Mouse (Mus musculus) erythroblast, embryonic 14.5 days (primary cell): ENCODE data around the gene Fgfr2. TPM values are rescaled to one million over a fixed set of nuclear protein-coding genes. Genes with fewer than 3 reads are reported as not detected.
A peak's percentile ranks its signal among the peaks of the same experiment; 100 is the strongest.

Source experiments
- H3K27me3 ChIP-seq: 2 replicates; pipeline ENCODE4 v1.6.1; 2012; ENCODE audit warnings: inconsistent platforms; ENCODE audit not compliant: control insufficient read depth
- H3K36me3 ChIP-seq: 2 replicates; pipeline ENCODE4 v1.6.1; 2012; ENCODE audit warnings: mild to moderate bottlenecking, inconsistent platforms; ENCODE audit not compliant: control insufficient read depth
- H3K4me1 ChIP-seq: 2 replicates; pipeline ENCODE4 v1.6.1; 2012; ENCODE audit warnings: inconsistent platforms; ENCODE audit not compliant: control insufficient read depth
- H3K4me3 ChIP-seq: replicated peaks from 2 replicates; pipeline ENCODE3; 2012; ENCODE audit warnings: moderate library complexity, mild to moderate bottlenecking, inconsistent platforms
- H3K9me3 ChIP-seq: 2 replicates; pipeline ENCODE4 v1.6.1; 2012; ENCODE audit warnings: low read length, inconsistent platforms, mixed read lengths; ENCODE audit not compliant: control insufficient read depth
- GATA1 ChIP-seq: IDR thresholded peaks from 2 replicates; pipeline ENCODE4 v1.6.1; 2012; ENCODE audit warnings: low read length, inconsistent platforms, mixed read lengths
- TAL1 ChIP-seq: IDR thresholded peaks from 3 replicates; pipeline ENCODE4 v1.6.1; 2012; ENCODE audit warnings: low read length, inconsistent platforms, mixed read lengths
- polyA plus RNA-seq: library from polyadenylated mRNA; stranded (reverse); fragments of >175 nt; gene quantifications from 2 replicates; pipeline ENCODE4 v1.2.3, GENCODE M21; 2012

Fgfr2 gene
- polyA plus RNA-seq, 1 experiment = not detected

GRCm38 (mm10) chr7:132558141-132558736 lies 564.9 kb downstream of the Fgfr2 start:
- peak; percentile 44; the same call in 2 of the 3 replicates for TF ChIP-seq TAL1
- no peak for TF ChIP-seq GATA1
- peaks cover 18% of the 10 kb centered on the region for H3K4me1 ChIP-seq
- no peaks in the 10 kb centered on the region for H3K9me3 ChIP-seq
- no peaks in the 10 kb centered on the region for H3K27me3 ChIP-seq
- peaks cover 73% of the 10 kb centered on the region for H3K36me3 ChIP-seq
- no peak overlapping the region for H3K4me3 ChIP-seq

DNA sequence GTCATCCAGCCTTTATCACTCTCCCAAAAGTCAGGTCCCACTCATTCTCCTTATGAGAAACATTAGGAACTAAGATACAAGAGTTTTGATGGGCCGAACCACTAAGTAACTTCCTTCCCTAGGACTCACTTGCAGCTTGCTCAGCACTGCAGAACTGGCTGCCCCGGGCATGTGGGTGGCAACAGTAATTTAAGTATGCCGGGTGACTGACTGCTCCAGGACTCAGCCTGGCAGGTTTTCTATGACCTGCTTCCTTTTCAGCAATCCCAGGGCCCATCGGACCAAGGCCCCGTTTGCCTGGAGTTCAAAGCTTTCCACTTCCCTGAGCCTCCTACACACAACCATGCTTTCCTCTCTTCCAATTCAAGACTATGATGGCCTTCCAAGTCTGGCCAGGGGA lies 566.6 kb downstream of the Fgfr2 start:
- H3K4me1 ChIP-seq = peaks cover 25% of the 10 kb centered on the region
- H3K4me3 ChIP-seq = no peak overlapping the region
- no peak for TF ChIP-seq TAL1
- no peak for TF ChIP-seq GATA1
- H3K9me3 ChIP-seq = no peaks in the 10 kb centered on the region
- H3K27me3 ChIP-seq = no peaks in the 10 kb centered on the region
- peaks cover 57% of the 10 kb centered on the region for H3K36me3 ChIP-seq

DNA sequence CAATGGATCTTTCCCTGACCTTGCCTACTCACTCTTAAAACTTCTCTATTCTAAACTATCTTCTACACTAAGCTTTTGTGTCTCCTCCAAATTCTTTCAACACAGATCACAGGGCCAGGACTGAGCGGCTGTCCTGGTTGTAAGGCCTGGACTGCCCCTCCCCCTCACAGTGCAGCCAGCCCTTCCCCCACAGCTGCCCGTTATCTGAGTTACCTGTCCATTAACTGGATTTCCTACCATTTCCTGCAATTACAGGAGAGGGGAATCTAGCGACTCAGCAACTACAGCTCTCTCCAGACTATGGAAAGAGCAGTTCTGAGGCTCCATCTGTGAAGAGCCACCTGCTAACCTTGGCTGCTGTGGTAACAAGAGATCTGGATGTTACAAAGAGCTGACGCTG lies 567.2 kb downstream of the Fgfr2 start:
- peaks cover 31% of the 10 kb centered on the region for H3K4me1 ChIP-seq
- no peaks in the 10 kb centered on the region for H3K27me3 ChIP-seq
- no peak for TF ChIP-seq TAL1
- no peak for TF ChIP-seq GATA1
- peaks cover 50% of the 10 kb centered on the region for H3K36me3 ChIP-seq
- H3K4me3 ChIP-seq = no peak overlapping the region
- no peaks in the 10 kb centered on the region for H3K9me3 ChIP-seq

GRCm38 (mm10) chr7:132554091-132554490 lies 569.1 kb downstream of the Fgfr2 start:
- peaks cover 32% of the 10 kb centered on the region for H3K36me3 ChIP-seq
- H3K4me1 ChIP-seq = peaks cover 27% of the 10 kb centered on the region
- H3K4me3 ChIP-seq = no peak overlapping the region
- H3K27me3 ChIP-seq = no peaks in the 10 kb centered on the region
- no peaks in the 10 kb centered on the region for H3K9me3 ChIP-seq
- TF ChIP-seq TAL1 (no peak), GATA1 (no peak)

- no peak for TF ChIP-seq TAL1
- no peak; the same call in 1 of the 2 replicates for TF ChIP-seq GATA1
- peaks cover 12% of the 10 kb centered on the region for H3K4me1 ChIP-seq
- peaks cover 6% of the 10 kb centered on the region for H3K36me3 ChIP-seq
These were observed 571.6 kb downstream of the Fgfr2 start for GRCm38 (mm10) chr7:132551351-132552126.

GRCm38 (mm10) chr7:132547126-132547525 lies 576.0 kb downstream of the Fgfr2 start:
- H3K27me3 ChIP-seq = peaks cover 13% of the 10 kb centered on the region
- H3K9me3 ChIP-seq = no peaks in the 10 kb centered on the region
- TF ChIP-seq TAL1 (no peak), GATA1 (no peak)
- H3K4me3 ChIP-seq = no peak overlapping the region
- no peaks in the 10 kb centered on the region for H3K36me3 ChIP-seq
- H3K4me1 ChIP-seq = peaks cover 10% of the 10 kb centered on the region

More at GRCm38 (mm10) chr7:132551351-132552126, 571.6 kb downstream of the Fgfr2 start:
- peak overlapping the region; percentile 63 for H3K4me3 ChIP-seq
- peaks cover 8% of the 10 kb centered on the region for H3K27me3 ChIP-seq
- no peaks in the 10 kb centered on the region for H3K9me3 ChIP-seq

DNA sequence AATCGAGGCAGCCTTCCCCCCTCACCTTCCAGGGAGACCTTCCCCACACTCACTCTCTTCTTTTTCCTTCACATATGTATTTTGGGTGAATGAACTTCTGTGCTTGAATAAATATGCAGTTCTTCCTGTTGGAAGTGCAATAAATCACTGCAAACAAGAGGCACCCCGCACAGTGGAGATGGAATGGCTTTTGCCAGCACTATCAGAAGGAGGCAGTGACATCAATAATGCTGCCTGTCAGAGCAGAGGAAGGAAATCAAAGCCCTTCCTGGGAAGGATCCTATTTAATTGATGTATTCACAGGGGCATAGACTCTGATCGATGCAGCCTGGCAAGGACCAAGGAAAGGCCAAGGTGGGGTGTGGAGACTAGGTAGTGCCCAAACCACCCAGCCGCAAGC lies 580.7 kb downstream of the Fgfr2 start:
- Histone ChIP-seq H3K27me3 (peaks cover 13% of the 10 kb centered on the region), H3K9me3 (no peaks in the 10 kb centered on the region), H3K36me3 (no peaks in the 10 kb centered on the region), H3K4me3 (no peak overlapping the region), H3K4me1 (no peaks in the 10 kb centered on the region)
- TF ChIP-seq TAL1 (no peak), GATA1 (no peak)

DNA sequence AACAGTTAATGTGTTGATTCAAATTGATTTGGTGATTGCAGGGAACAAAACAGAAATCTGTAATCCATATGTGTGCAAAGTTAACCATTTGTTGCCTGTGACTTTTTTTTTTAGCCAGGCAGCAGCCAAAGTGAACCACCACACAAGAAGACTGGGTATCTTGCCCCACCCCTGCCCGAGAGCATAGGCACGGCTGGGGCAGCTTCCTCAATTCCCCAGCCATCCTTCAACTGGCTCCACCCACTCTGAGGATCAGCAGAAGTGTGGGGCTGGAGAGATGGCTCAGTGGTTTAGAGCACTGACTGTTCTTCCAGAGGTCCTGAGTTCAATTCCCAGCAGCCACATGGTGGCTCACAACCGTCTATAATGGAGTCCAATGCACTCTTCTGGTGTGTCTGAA lies 581.6 kb downstream of the Fgfr2 start:
- Histone ChIP-seq H3K4me1 (no peaks in the 10 kb centered on the region), H3K36me3 (no peaks in the 10 kb centered on the region), H3K9me3 (no peaks in the 10 kb centered on the region), H3K4me3 (no peak overlapping the region), H3K27me3 (peaks cover 5% of the 10 kb centered on the region)
- TF ChIP-seq TAL1 (no peak), GATA1 (no peak)

- H3K4me1 ChIP-seq = no peaks in the 10 kb centered on the region
- no peaks in the 10 kb centered on the region for H3K9me3 ChIP-seq
- peaks cover under 1% of the 10 kb centered on the region for H3K27me3 ChIP-seq
- H3K36me3 ChIP-seq = no peaks in the 10 kb centered on the region
- H3K4me3 ChIP-seq = no peak overlapping the region
- TF ChIP-seq GATA1 = no peak
- no peak for TF ChIP-seq TAL1
These were observed 582.6 kb downstream of the Fgfr2 start for GRCm38 (mm10) chr7:132540597-132540996.
